Mouse (Mus musculus): ENCODE measurements around the gene Tmem45b. TPM values are rescaled to one million over a fixed set of nuclear protein-coding genes. Genes with fewer than 3 reads are reported as not detected.

The Tmem45b gene
- total RNA-seq, 2 experiments from 2014 or later, result 1.6 TPM; not detected in 1

- DNase-seq, result peak in 1 of 2 experiments; percentile 12
- intact Hi-C loops (cut with DNase I), result no loop called here
Observed at GRCm38 (mm10) chr9:31405217-31405616, 59.0 kb downstream of the Tmem45b start.

GRCm38 (mm10) chr9:31404311-31404710 lies 60.0 kb downstream of the Tmem45b start:
- intact Hi-C loops (cut with DNase I), result loop anchor here (5.0 kb wide), 2 partner anchors 138 to 252 kb away; no protein-coding TSS in a partner anchor
- no peak for DNase-seq

- intact Hi-C loops (cut with DNase I), result loop anchor here (5.0 kb wide), 2 partner anchors 142 to 248 kb away; no protein-coding TSS in a partner anchor
- DNase-seq, result peak; percentile 66 to 81
Observed at GRCm38 (mm10) chr9:31400441-31400840, 63.8 kb downstream of the Tmem45b start.

- intact Hi-C loops (cut with DNase I), result no loop called here
Observed at GRCm38 (mm10) chr9:31387206-31387605, 77.1 kb downstream of the Tmem45b start.

GRCm38 (mm10) chr9:31386368-31387180 lies 77.7 kb downstream of the Tmem45b start:
- no peak for DNase-seq
- intact Hi-C loops (cut with DNase I), result no loop called here

More at GRCm38 (mm10) chr9:31387206-31387605, 77.1 kb downstream of the Tmem45b start:
- no peak for DNase-seq

GRCm38 (mm10) chr9:31385947-31386354 lies 78.3 kb downstream of the Tmem45b start, which contains the start of gene Nfrkb:
Nfrkb (plus strand) TSS chr9:31386192.
- intact Hi-C loops (cut with DNase I), result no loop called here
- peak; percentile 95 to 96 for DNase-seq

GRCm38 (mm10) chr9:31385500-31385869 lies 78.8 kb downstream of the Tmem45b start:
- DNase-seq, result peak in 1 of 2 experiments; percentile 11
- intact Hi-C loops (cut with DNase I), result no loop called here

GRCm38 (mm10) chr9:31384786-31385499 lies 79.3 kb downstream of the Tmem45b start:
- DNase-seq, result no peak
- intact Hi-C loops (cut with DNase I), result no loop called here

GRCm38 (mm10) chr9:31376661-31377060 lies 87.6 kb downstream of the Tmem45b start:
- no peak for DNase-seq

More at GRCm38 (mm10) chr9:31376661-31377060, 87.6 kb downstream of the Tmem45b start:
- intact Hi-C loops (cut with DNase I), result no loop called here

Other genes starting within 250 kb of the Tmem45b start
- 1 to 10 TPM; 4.2 to 4.7 TPM for gene Prdm10, start 183.9 kb downstream of the Tmem45b start, total RNA-seq (2021)
- gene Nfrkb, start 78.3 kb downstream of the Tmem45b start, total RNA-seq (2021), result 1 to 10 TPM; 9.4 to 9.5 TPM